Comparison of ENCODE assay signal across 12 mouse cellular contexts in genomic region chr2:6261718-6262117, GRCm38 (mm10). TPM values are rescaled to one million over a fixed set of nuclear protein-coding genes. Genes with fewer than 3 reads are reported as not detected.
DNase-seq lines count a peak whose midpoint lies in the region; ATAC-seq and TF ChIP-seq lines count a peak whose summit lies in the region.
"Had no signal": no experiment of that assay in that cellular context is flagged by ENCODE, and none has a peak within 500 bp of the region (broad histone marks: within the 10 kb centered on the region; RNA-seq: fewer than 3 reads in every experiment).

No protein-coding gene starts in this region.

- peak overlapping the region; percentile 22; the same call in 1 of the 2 replicates for H3K4me2 ChIP-seq in forebrain, embryonic 16.5 days (ENCODE audit: low read length)
- H3K4me2 ChIP-seq: liver, embryonic 13.5 days had no signal

- H3K27me3 ChIP-seq in MEL (ENCODE audit: control insufficient read depth in 1 of 2, insufficient read depth in 2 of 2, low read length in 2 of 2), result no peaks in the 10 kb centered on the region
- peaks cover 10% of the 10 kb centered on the region; the same call in 1 of the 2 replicates for H3K27me3 ChIP-seq in forebrain, embryonic 16.5 days (replicated peaks; ENCODE audit: control insufficient read depth, insufficient read depth, low read length)
- H3K27me3 ChIP-seq in midbrain, embryonic 10.5 days (ENCODE audit: low read depth, poor library complexity, severe bottlenecking), result peaks cover 54% of the 10 kb centered on the region

- TF ChIP-seq CTCF in MEL (IDR thresholded peaks at IDR 0.05 in 2 of 3, conservative IDR thresholded peaks at IDR 0.05 in 1 of 3; ENCODE audit: control insufficient read depth in 1 of 3, insufficient read depth in 1 of 3, low read depth in 2 of 3, low read length in 3 of 3, poor library complexity in 1 of 3, severe bottlenecking in 1 of 3), result no peak

- H3K4me3 ChIP-seq in MEL (ENCODE audit: control insufficient read depth in 1 of 2, insufficient read depth in 1 of 2, low read depth in 2 of 2, low read length in 2 of 2), result no peak overlapping the region
- no peak overlapping the region for H3K4me3 ChIP-seq in forebrain, embryonic 16.5 days (replicated peaks; ENCODE audit: low read length)
- H3K4me3 ChIP-seq in midbrain, embryonic 10.5 days, result 0 out of 2 replicates have a peak overlapping the region, but pooled peaks have one; percentile 3
- H3K4me3 ChIP-seq: liver, embryonic 13.5 days had no signal

- no peak for TF ChIP-seq RAD21 in MEL (IDR thresholded peaks at IDR 0.05; ENCODE audit: low read depth, low read length)

- no peak for TF ChIP-seq EP300 in MEL (IDR thresholded peaks at IDR 0.05; ENCODE audit: low read depth in 1 of 2, low read length in 2 of 2)

- ATAC-seq in forebrain, embryonic 16.5 days, result peak; percentile 3; the same call in 1 of the 2 replicates

- H3K4me1 ChIP-seq in MEL (ENCODE audit: control insufficient read depth in 1 of 2, insufficient read depth in 2 of 2, low read length in 2 of 2), result peaks cover 8 to 41% of the 10 kb centered on the region in 2 experiments
- peaks cover 10% of the 10 kb centered on the region for H3K4me1 ChIP-seq in forebrain, embryonic 16.5 days (replicated peaks; ENCODE audit: control insufficient read depth, insufficient read depth, low read length)
- peaks cover 19% of the 10 kb centered on the region for H3K4me1 ChIP-seq in midbrain, embryonic 10.5 days

- no peak for TF ChIP-seq POLR2A in MEL (IDR thresholded peaks at IDR 0.05; ENCODE audit: control insufficient read depth in 1 of 2, insufficient read depth in 1 of 2, low read depth in 1 of 2, low read length in 2 of 2, poor library complexity in 1 of 2)

- H3K9ac ChIP-seq in MEL (ENCODE audit: control insufficient read depth, low read depth, low read length, poor library complexity, severe bottlenecking), result no peak overlapping the region
- 0 out of 2 replicates have a peak overlapping the region, but pooled peaks have one; percentile 22 for H3K9ac ChIP-seq in forebrain, embryonic 16.5 days (replicated peaks; ENCODE audit: low read depth, low read length)
- H3K9ac ChIP-seq: liver, embryonic 13.5 days had no signal

- H3K79me2 ChIP-seq in MEL (ENCODE audit: control insufficient read depth, insufficient read depth, low read length, poor library complexity), result no peaks in the 10 kb centered on the region

- no peaks in the 10 kb centered on the region for H3K9me3 ChIP-seq in MEL (replicated peaks; ENCODE audit: insufficient read depth, low read length)
- H3K9me3 ChIP-seq in forebrain, embryonic 16.5 days (ENCODE audit: control insufficient read depth, low read length), result peaks cover 5% of the 10 kb centered on the region
- H3K9me3 ChIP-seq in midbrain, embryonic 10.5 days (replicated peaks), result peaks cover 10% of the 10 kb centered on the region

- 27% methylated on average over 9 of the region's 9 CpGs for WGBS in forebrain, embryonic 16.5 days
- WGBS in midbrain, embryonic 10.5 days, result 56% methylated on average over 9 of the region's 9 CpGs

- H3K36me3 ChIP-seq in MEL (ENCODE audit: control insufficient read depth in 1 of 2, insufficient read depth in 2 of 2, low read length in 2 of 2), result peaks cover 0 to 38% of the 10 kb centered on the region in 2 experiments; a peak in 2 of 4 replicates
- H3K36me3 ChIP-seq in forebrain, embryonic 16.5 days (ENCODE audit: control insufficient read depth, insufficient read depth), result no peaks in the 10 kb centered on the region
- H3K36me3 ChIP-seq in midbrain, embryonic 10.5 days, result no peaks in the 10 kb centered on the region
- H3K36me3 ChIP-seq: liver, embryonic 13.5 days had no signal

- peak overlapping the region; percentile 19 for H3K27ac ChIP-seq in MEL (ENCODE audit: control insufficient read depth, low read depth, low read length)
- H3K27ac ChIP-seq in forebrain, embryonic 16.5 days (ENCODE audit: low read length), result peak overlapping the region; percentile 46
- peak overlapping the region; percentile 78 for H3K27ac ChIP-seq in midbrain, embryonic 10.5 days (replicated peaks)
- H3K27ac ChIP-seq: liver, embryonic 13.5 days; stomach, postnatal 0 days had no signal

- DNase-seq in heart, adult 11 months, result peak; percentile 59
- no peak for DNase-seq in heart, adult 9 months (ENCODE audit: low spot score in 2 of 2)
- DNase-seq in MEL (ENCODE audit: low read depth, low spot score), result no peak
- no peak for DNase-seq in midbrain, embryonic 10.5 days (ENCODE audit: low spot score)
- no peak for DNase-seq in layer of hippocampus, postnatal 36 days
- no peak for DNase-seq in frontal cortex, postnatal 10 days (ENCODE audit: low spot score in 2 of 2)
- no peak for DNase-seq in layer of hippocampus, adult 9-10 months (ENCODE audit: low spot score)
- DNase-seq: kidney, adult 9 months; liver, embryonic 13.5 days; lung, postnatal 36 days had no signal

TF ChIP-seq in MEL, 35 proteins besides CTCF, POLR2A, EP300 and RAD21:
- TF ChIP-seq KAT2A (conservative IDR thresholded peaks at IDR 0.05; ENCODE audit: low read depth, low read length), result no peak

RNA-seq across cellular contexts. Expression of gene Echdc3, which starts 48.9 kb away (rescaled TPM):
- total RNA-seq in MEL (2012; rRNA removed), result not detected in 2 replicates
- polyA plus RNA-seq in MEL (2012; ENCODE audit: insufficient read depth in 1 of 2, insufficient read length in 2 of 2, low read depth in 1 of 2, low replicate concordance in 2 of 2, missing spikeins in 1 of 2), result not detected
- 0.51 and 0.82 TPM in 2 replicates for polyA plus RNA-seq in forebrain, embryonic 16.5 days (2015; fragmentation: Nextera tagmentation; extraction: Ambion mirVana)
- 2.0 and 2.5 TPM in 2 replicates for polyA plus RNA-seq in midbrain, embryonic 10.5 days (2016; fragmentation: Nextera tagmentation; extraction: Ambion mirVana)
- under 1 TPM; 0.62 to 0.78 TPM for total RNA-seq in layer of hippocampus, postnatal 36 days (2021)

Comparison
In these comparisons a context has a peak if more than half of its experiments do, and no peak if none do; other contexts are left out.
1. H3K27ac ChIP-seq: peak in every context shown above with its lines; median percentile 78 in midbrain, embryonic 10.5 days; 46 in forebrain, embryonic 16.5 days; 19 in MEL.